Mouse (Mus musculus) gastrocnemius, postnatal 14 days (tissue): Measurements from ENCODE around the gene Hmcn1. TPM values are rescaled to one million over a fixed set of nuclear protein-coding genes. Genes with fewer than 3 reads are reported as not detected.
A peak's percentile ranks its signal among the peaks of the same experiment; 100 is the strongest.

Source experiments
- DNase-seq: peaks from one replicate; pipeline ENCODE4 v3.0.0; 2021; ENCODE audit warnings: mixed read lengths
- intact Hi-C: fragments of 180-260 bp; cut with DNase I; formaldehyde crosslinking; loops from one replicate; pipeline ENCODE4 v1.15.1; 2025; ENCODE audit warnings: low total_unique reads
- total RNA-seq, 2 experiments: library from RNA; stranded (reverse); gene quantifications; 2 replicates each; pipeline ENCODE4 v1.2.3; 2021

Hmcn1 gene
- total RNA-seq, 2 experiments from 2014 or later = 9.3 to 10.9 TPM

DNA sequence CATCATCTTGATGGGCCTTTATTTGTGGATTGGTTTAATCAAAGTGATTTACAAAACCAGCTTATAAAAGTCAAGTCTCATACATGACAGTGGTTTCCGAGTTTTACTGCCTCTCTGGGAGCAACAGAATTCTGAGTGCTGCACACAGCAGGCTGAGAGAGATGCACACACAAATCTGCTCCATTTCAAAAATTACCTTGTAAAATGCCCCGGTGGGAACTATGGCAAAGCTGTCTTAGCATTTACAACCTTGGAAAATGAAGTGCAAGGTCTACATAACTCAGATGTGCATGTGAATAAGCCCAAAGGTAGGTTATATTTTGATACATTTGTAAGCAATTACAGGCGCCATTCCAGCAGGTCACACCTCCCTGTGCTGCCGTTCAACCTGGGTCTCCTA, 245.5 kb downstream of the Hmcn1 start:
- no peak for DNase-seq
- intact Hi-C loops = no loop called here

DNA sequence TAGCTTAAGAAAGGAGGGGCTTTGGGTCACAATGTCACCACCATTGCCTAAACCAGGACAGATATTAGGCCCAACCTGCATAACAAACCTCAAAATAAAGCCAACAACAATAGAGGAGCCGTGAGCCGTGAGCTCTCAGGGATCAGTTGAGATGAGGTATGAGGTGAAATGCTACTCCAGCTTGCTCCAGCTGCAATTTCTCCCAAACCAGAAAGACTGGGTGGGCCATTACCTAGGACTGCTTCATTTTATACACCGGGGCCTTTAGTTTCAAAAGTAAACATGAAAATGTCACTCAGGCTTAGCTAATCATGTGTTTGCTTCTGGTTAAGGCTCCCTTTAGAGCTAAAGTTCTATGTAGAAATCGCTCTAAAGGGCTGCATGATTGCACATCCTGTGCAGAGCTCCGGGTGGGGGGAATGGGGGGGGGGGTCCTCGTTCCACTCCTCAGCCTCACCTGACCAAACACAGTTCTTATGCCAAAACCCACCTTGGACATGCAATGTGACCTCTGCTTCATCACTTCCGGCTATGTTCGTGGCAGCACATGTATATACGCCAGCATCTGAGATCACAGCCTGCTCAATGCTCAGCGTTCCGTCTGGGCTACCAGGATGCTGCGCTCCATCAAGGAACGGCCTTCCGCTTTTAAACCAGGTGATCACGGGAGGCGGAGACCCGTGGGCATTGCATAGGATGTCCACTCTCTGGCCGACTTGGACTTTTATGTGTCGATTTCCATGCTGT, 250.0 kb downstream of the Hmcn1 start:
- no peak for DNase-seq
- intact Hi-C loops = no loop called here

DNA sequence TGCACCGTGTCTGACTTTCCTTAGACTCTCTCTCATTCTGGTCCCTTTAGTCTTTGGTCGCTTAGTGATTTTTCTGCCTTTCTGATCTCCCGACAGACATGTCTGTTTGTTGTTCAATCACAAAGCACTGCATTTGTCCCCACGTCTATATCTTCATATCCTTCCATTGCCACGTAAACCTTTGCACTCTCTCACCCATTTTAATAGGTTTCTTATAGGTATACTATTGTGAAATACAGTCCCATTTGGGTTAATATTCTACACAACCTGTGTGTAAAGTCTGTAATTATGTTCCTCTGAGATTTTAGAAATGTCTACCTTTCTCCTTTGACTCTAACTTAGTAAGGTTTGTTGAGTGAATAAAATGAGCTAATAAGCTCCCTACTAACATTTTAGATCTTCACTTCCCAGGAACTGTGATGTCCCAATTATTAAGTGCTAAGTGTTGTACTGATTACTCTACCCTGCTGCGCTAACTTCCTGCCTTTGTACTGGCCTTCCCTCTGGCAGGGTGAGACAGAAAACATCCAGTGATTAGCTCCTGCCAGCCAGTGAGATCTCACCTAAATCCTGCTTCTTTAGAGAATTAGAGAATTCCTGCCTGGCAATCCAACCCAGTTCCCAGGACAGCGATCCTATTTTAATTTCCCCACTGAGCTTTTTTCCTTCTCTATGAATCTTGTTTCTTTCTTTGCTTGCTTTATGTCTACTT, 250.7 kb downstream of the Hmcn1 start:
- DNase-seq = no peak
- intact Hi-C loops = no loop called here

DNA sequence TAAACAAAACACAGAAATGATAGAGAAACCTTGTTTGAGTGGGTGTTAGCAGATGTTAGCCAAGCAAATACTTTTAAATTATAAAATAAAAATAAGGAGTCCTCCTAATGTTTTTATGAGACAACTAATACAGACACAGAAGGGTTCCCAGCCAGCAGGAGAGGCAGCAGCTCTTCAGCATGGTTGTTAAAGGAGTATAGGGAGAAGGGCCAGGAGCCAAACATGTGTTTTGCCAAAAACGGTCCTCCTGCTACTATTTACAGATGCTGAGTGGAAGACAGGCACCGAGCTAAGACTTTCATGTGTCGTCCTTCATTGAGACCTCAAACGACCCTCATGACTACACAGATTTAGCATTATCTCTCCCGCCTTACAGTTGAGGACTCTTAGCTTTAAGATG, 281.8 kb downstream of the Hmcn1 start:
- DNase-seq = peak; percentile 32

DNA sequence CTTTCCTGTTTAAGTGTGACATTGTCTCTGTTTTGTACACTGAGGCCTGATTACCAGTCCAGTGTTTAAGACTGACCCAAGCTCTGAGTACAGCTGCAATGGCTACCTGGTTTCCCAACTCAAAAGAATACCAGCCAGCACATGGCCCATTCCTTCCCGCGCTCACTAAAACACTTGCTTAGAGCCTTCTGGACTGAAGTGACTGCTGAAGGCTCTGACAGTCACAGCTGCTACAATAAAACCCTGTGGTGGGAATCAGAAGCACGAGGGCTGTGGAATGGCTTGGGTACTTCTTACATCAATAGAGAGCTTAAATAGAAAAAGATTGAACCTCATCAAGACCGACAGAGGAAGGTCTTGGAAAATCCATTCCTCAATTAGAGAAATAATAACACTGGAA, 286.7 kb downstream of the Hmcn1 start:
- intact Hi-C loops = no loop called here

More for the DNA sequence above, 281.8 kb downstream of the Hmcn1 start:
- intact Hi-C loops = no loop called here

DNA sequence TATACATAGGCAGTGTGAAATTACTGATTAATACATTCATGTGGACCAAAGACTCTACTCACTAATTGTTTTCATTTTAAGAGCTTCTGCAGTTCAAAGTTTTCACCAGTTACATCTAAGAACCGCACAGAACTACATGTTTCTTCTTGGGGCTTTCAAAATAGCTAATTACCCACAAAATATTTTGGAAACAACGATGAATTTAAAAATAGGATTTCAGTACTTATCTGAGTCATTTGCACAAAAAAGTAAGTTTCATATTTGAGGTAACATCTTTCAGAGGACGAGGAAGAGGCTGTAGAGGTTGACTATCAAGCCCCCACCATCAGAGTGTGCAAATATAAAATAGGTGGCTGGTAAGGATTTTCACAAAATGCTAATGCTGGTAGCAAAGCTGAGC, 295.5 kb downstream of the Hmcn1 start:
- DNase-seq = no peak
- intact Hi-C loops = no loop called here

More for the DNA sequence above, 286.7 kb downstream of the Hmcn1 start:
- no peak for DNase-seq

DNA sequence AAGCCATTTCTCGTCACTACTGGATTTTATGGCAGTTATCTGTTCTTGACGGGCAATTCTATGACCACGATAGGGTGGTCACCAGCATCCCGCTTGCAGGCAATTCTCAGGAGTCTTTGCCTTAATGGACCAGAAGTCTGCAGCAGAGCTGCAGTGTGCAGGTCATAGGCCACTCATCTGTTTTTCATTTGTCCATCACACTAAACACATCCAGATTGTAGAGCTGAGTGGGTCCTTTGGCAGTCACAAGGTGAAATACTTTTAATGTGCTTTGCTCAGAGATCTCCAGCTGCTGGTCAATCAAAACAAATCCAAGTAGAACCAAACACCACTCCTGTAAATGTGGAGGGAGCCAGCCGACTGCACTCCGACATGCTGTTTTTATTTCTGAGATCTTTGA, 311.2 kb downstream of the Hmcn1 start:
- DNase-seq = no peak
- intact Hi-C loops = no loop called here

DNA sequence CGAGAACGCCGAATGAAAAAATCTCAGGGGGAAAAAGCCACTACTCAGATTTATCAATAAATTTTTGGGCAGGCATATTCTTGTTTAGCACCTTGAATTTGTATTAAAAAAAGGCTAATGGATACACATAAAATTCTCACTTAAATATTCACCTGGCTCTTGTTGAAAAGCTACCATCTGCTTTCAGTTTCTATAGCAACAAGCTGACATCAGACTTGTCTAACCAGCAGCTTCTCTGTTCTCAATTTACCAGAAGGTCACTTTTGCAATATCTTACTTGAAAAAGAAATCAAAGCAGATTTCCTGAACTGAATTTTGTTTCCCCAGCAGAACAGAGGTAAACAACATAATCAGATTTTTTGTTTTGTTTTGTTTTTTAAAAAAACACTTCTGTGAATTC, 311.8 kb downstream of the Hmcn1 start:
- no peak for DNase-seq
- intact Hi-C loops = no loop called here

DNA sequence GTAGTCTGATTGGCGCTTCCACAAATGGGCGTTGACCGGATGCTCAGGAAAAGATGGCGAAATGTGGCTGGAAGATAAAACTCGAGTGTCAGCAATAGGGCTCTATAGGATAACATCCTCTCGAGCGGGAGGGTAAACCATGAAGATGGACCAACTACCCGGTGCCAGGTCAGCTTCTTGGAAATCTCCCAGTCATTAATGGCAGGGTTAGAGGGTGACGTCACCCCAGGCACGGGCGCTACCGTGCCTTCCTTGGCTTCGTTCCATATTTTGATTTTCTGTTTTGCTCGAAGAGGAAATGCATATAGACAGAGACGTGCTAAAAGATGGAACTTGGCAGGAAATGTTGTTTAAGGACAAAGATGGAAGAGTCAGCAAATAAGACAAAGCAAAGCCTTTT, 312.2 kb downstream of the Hmcn1 start:
- intact Hi-C loops = no loop called here
- DNase-seq = no peak

DNA sequence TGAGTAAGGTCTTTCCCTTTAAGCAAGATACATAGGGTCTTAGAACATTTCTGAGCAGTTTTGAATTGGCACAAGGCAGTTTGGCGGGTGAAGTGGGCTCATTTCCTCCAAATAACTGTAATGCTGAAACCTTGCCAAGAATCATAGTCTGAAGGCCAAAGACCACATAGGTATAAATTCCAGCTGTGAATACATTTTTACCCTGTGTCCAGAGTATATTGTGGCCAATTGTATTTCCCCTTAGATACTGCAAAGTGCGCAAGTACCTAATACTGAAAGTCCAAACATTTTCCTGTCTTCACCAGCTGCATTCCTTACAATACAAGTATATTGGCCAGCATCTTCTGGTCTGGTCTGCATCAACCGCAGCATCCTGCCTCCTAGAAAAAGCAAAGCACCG, 312.9 kb downstream of the Hmcn1 start:
- intact Hi-C loops = no loop called here
- no peak for DNase-seq

DNA sequence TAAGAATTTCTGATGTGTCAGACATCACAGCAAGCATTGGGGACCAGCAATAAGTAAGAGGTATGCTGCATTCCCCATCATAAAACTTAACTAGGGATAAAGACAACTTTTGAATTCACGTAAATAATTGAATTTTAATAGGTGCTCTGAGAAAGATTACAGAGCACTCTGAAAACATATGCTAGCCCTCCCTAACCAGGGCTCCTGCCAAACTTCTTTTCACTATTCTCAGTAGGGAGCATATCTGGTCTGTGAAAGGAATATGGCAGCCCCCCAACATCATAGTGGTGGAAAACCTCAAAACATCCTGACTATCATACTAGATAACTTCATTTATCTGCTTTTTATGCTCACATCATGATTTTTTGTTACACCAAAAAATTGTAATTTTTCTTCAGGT, 347.9 kb downstream of the Hmcn1 start:
- DNase-seq = no peak
- intact Hi-C loops = no loop called here

DNA sequence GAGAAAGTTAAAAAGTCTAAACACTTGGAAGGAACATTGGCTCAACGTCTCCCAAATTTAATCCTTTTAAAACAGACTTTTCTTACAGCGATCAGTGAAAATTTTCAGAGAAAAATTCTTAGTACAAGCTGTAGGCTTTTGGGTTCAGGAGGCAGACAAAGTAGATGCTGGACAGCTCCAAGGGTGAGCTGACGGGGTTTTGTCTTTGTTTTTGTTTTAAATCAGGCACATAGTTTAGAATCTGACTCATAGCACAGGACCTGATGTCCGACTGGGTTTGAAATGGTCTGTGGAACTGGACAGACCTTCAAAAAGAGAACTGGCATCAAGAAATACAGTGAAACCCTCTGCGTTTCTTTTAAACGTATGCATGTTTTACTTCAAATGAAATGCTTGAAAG, 353.7 kb downstream of the Hmcn1 start:
- intact Hi-C loops = no loop called here
- no peak for DNase-seq

DNA sequence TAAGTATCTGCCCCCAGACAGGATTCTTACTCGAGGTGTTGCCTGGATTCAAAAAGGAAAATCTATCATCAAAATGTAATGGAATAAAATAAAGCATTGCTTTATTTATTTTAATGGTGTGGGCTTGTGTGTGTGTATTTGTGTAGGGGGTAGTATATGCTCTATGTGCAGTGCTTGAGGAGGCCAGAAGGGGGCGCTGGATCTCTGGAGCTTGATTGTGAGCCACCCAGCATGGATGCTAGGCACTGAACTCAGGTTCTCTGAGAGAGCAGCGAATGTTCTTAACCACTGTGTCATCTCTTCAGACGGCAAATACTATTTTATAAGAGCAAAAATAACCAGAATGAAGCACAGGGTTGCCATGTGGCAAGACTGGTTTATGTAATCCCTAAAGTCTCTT, 360.7 kb downstream of the Hmcn1 start:
- no peak for DNase-seq
- intact Hi-C loops = no loop called here

DNA sequence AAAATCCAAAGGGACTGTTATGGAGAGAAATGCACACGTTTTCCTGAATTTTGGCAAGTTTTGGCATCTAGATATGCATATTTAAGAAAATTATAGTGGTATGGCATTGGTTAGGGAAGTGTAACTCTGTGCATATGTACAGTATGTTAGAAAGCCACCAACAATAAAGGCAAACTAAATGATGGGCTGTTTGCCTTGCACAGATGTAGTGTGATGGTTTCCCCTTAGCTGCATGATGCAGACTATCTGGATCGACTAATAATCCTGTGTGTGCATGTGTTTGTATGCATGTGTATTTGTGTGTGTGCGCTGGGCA, 361.4 kb downstream of the Hmcn1 start:
- intact Hi-C loops = no loop called here
- no peak for DNase-seq

DNA sequence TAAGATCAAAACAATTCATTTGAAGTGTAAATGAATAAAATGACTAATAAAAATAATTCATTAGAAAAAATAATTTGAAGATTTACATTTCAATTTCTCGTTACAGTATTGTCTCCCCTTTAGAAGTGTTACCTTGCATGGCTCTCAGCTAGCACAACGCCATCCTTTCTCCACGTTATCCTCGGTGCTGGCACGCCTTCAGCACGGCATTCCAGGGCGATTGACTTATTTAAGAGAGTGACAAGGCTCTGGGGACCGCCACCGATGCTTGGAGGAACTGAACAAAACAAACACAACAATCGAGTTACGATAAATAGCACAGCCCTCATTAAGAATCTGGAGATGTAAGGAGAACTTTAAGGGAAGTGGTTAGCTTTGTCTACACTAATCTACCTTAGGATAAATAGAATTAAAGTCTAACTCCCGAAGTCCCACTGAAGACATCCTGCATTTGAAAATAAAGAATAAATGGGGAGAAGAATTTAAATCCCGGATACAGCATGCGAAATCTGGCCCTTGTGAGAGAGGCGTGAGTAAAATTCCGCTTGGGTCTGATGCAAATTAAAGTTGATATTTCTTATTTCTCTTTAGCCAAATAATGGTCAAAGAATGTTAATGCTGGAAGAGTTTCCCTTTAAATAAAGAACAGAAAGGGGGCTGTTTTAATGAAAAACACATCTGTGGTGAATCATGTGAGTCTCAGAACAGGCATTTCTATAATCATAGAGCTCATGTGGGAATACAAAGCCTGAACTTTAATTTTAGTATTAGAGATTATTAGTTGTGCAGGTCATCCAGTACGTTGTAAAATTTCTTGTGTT, 362.0 kb downstream of the Hmcn1 start:
- no peak for DNase-seq
- intact Hi-C loops = no loop called here

DNA sequence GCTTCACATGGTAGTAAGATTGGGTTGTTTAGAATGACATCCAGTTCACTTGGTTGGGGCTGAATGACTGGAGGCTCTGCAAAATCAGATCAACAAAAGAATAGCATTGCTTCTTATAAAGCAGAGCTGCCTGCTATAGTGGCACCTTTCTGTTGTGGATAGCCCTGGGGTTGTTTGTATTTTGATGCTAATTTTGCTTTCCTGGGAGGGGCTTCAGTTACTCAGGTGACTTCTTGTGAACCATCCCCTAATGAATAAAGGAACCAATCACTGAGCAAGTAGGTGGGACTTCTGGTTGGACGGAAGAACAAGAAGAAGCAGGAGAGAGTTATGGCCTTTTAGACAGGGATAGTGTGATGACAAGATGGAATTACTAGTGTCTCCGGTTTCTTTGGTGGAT, 370.0 kb downstream of the Hmcn1 start:
- intact Hi-C loops = no loop called here
- DNase-seq = no peak

DNA sequence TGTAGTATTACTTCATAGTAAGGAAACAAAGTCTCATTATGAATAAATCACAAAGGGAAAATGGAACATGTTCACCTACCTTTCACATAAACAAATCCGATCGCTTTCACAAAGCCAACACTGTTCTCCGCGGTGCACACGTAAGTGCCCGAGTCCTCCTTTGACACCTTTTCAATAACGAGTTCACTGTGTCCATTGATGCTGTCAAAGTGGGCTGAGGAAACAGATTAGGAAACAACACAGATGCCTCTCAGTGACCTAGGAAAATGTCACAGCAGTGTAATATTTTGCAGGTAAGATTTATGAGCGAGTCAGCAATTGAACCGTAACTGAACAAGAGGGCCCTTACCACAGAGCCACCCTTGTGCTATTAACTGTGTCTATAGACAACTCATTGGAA, 382.7 kb downstream of the Hmcn1 start:
- DNase-seq = no peak
- intact Hi-C loops = no loop called here

DNA sequence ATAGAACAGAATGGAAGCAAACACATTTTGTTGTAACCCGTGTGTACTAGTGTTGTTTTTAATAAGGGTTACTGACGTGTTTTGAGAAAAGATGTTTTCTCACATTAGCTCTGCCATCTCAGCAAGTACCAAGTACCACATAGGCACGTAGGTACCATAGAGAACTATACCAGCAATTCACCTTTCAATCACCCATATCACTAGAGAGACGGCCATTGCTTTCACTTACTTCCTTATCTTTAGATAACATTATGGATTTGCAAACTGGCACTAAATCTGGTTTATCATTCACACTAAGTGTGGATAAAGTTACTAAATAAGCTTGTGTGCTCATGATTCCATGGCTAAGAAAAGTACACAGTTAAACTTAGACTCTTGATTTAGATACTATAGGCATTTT, 387.1 kb downstream of the Hmcn1 start:
- no peak for DNase-seq
- intact Hi-C loops = no loop called here

DNA sequence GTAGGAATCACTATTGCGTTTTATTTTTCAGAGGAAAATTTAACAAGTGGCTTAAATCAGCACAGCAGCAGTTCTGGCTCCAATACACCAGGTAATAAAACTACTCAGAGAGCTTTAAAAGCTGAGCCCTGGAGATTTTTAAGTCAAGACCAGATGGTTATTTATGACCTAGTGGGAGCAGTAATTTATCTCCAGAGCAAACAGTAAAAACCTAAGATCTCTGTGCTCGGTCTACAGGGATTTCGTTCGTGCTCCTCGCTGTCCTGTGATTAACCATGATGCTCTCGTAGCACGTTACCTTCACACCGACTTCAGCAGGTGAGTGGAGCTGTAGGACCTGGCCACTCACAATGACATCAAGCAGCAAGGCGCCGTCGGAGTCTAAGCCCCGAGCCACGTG, 399.6 kb downstream of the Hmcn1 start:
- no peak for DNase-seq
- intact Hi-C loops = no loop called here

DNA sequence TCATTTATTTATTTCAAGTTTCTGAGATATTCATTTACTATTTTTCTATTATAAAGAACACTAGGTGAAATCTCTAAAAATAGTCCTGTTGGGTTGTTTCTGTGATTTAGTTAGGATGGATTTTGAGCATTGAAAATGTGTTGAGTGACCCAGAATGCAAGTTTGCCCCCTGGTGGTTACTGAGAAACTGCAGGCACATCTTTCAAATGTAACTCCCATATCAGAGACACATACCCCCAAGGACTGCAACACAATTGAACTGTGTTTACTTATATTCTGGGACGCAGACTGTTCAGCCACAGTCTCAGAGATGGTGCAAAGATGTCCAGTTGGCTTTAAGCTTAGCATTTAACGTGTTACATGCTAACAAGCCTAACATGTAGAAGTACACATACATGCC, 402.0 kb downstream of the Hmcn1 start:
- DNase-seq = peak; percentile 32
- intact Hi-C loops = loop anchor here (2.0 kb wide), 1 partner anchor 50 kb away; no protein-coding TSS in a partner anchor

DNA sequence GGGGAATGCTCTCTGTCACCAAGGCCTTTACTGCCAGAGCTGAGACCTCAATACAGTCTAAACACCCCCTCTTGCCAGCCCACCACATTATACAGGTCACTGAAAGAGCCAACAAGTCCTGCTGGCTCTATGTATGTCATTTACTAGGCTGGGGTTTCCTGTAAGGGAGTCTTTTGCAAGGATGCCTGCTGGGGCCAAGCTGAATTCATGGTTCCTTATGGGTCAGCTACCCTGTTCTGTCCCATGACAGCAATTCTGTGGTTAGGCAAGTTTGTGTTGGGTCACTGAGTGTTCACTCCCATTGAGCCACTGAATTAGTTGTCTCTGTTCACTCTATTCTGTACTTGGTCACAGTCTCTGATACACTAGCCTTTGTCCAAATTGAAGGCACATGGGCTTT, 405.8 kb downstream of the Hmcn1 start:
- intact Hi-C loops = no loop called here

More for the DNA sequence above, 405.8 kb downstream of the Hmcn1 start:
- DNase-seq = no peak
